Mouse (Mus musculus): ENCODE measurements at regions not wholly inside any gene's neighbourhood (a gene's known extent, or its start where the extent isn't known, plus 50 kb on each side); places are given as distances from the start of the nearest gene placed in this dataset.
A peak's percentile ranks its signal among the peaks of the same experiment; 100 is the strongest.

- no peak overlapping the region for H3K4me3 ChIP-seq (ENCODE audit: low read depth, low read length)
- 56% methylated on average over 3 of the region's 3 CpGs for WGBS
- no peak for ATAC-seq (ENCODE audit: insufficient read depth)
- peak; percentile 5; the same call in 1 of the 2 replicates for TF ChIP-seq CTCF (IDR thresholded peaks at IDR 0.05; ENCODE audit: low read depth)
- no peak overlapping the region for H3K27ac ChIP-seq (ENCODE audit: low read depth)
- no peaks in the 10 kb centered on the region for H3K9me3 ChIP-seq (ENCODE audit: low read depth, low read length)
- no peak overlapping the region for H3K4me2 ChIP-seq
- no peak overlapping the region for H3K9ac ChIP-seq
- H3K36me3 ChIP-seq (ENCODE audit: insufficient read depth), result no peaks in the 10 kb centered on the region
- peak; percentile 76 for DNase-seq
- H3K27me3 ChIP-seq (ENCODE audit: insufficient read depth, low read length), result no peaks in the 10 kb centered on the region
- no peaks in the 10 kb centered on the region for H3K4me1 ChIP-seq (ENCODE audit: insufficient read depth)
These were observed 397.6 kb upstream of the Kif2a start for GRCm38 (mm10) chr13:107419363-107420155.

GRCm38 (mm10) chr13:107410267-107410666 is 388.3 kb upstream of the Kif2a start:
- TF ChIP-seq CTCF (IDR thresholded peaks at IDR 0.05; ENCODE audit: low read depth), result no peak

DNA sequence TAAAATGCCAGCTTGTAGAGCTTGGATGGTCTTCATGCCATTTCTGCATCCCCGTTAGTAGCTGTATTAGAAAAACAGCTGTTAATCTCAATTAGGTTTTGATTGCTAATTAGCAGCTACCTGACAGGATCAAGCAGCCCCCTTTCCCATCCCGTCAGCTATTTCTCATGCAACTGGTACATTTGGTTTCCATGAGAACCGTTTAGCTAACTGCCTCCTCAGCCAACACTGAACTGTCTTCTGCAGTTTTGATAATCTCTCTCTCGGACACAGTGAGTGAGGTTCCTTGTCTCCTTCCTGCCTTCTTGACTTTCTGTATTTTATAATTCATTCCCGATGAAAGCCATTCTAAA is 385.7 kb upstream of the Kif2a start:
- 65% methylated on average over 5 of the region's 5 CpGs for WGBS
- ATAC-seq (ENCODE audit: insufficient read depth), result no peak

More at GRCm38 (mm10) chr13:107410267-107410666, 388.3 kb upstream of the Kif2a start:
- Histone ChIP-seq H3K27me3 (ENCODE audit: insufficient read depth, low read length) (no peaks in the 10 kb centered on the region), H3K9me3 (ENCODE audit: low read depth, low read length) (no peaks in the 10 kb centered on the region), H3K4me3 (ENCODE audit: low read depth, low read length) (no peak overlapping the region), H3K36me3 (ENCODE audit: insufficient read depth) (no peaks in the 10 kb centered on the region), H3K9ac (no peak overlapping the region), H3K27ac (ENCODE audit: low read depth) (no peak overlapping the region), H3K4me2 (no peak overlapping the region), H3K4me1 (ENCODE audit: insufficient read depth) (no peaks in the 10 kb centered on the region)
- ATAC-seq (ENCODE audit: insufficient read depth) (no peak), DNase-seq (no peak)

DNA sequence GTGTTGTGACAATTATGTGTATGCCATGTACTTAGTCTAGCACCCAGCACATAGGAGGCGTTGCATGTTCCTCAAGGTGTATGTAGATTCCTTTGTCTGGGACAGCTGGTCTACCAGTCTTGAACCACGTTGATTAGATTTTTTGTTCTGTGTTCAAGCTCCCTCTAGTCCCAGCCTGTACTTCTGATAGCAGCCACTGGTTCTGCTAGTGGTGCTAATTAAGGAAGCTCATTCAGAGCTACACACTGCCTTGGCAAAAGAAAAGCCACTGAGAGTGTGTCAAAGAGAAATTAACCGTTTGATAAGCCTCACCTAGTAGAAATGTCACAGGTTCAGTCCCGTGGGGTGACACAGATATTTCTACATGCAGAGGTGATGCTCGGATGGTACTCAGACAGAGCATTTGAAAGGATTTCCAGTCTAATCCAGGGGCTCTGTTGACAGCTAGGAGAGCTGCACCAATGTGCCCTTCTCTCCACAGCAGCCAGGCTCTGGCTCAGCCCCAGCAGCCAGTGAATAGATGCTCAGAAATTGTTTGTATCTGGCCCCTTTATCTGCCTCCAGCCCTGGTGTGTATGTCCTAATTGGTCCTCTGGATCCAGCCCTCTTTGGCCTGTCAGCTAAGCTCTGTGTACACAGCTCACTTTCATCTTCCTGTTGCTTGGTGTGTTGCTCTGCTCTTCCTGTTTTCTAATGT is 385.2 kb upstream of the Kif2a start:
- no peaks in the 10 kb centered on the region for H3K27me3 ChIP-seq (ENCODE audit: insufficient read depth, low read length)
- no peak overlapping the region for H3K9ac ChIP-seq
- ATAC-seq (ENCODE audit: insufficient read depth), result no peak
- WGBS, result 79% methylated on average over 5 of the region's 5 CpGs
- H3K4me2 ChIP-seq, result no peak overlapping the region
- no peak overlapping the region for H3K4me3 ChIP-seq (ENCODE audit: low read depth, low read length)
- H3K27ac ChIP-seq (ENCODE audit: low read depth), result no peak overlapping the region
- TF ChIP-seq CTCF (IDR thresholded peaks at IDR 0.05; ENCODE audit: low read depth), result no peak
- no peak for DNase-seq
- no peaks in the 10 kb centered on the region for H3K36me3 ChIP-seq (ENCODE audit: insufficient read depth)
- H3K9me3 ChIP-seq (ENCODE audit: low read depth, low read length), result no peaks in the 10 kb centered on the region
- H3K4me1 ChIP-seq (ENCODE audit: insufficient read depth), result no peaks in the 10 kb centered on the region

More for the DNA sequence above, 385.7 kb upstream of the Kif2a start:
- H3K4me2 ChIP-seq, result no peak overlapping the region
- no peak overlapping the region for H3K4me3 ChIP-seq (ENCODE audit: low read depth, low read length)
- no peaks in the 10 kb centered on the region for H3K36me3 ChIP-seq (ENCODE audit: insufficient read depth)
- H3K27ac ChIP-seq (ENCODE audit: low read depth), result no peak overlapping the region
- DNase-seq, result no peak
- no peaks in the 10 kb centered on the region for H3K9me3 ChIP-seq (ENCODE audit: low read depth, low read length)
- no peaks in the 10 kb centered on the region for H3K4me1 ChIP-seq (ENCODE audit: insufficient read depth)
- TF ChIP-seq CTCF (IDR thresholded peaks at IDR 0.05; ENCODE audit: low read depth), result no peak
- H3K27me3 ChIP-seq (ENCODE audit: insufficient read depth, low read length), result no peaks in the 10 kb centered on the region
- H3K9ac ChIP-seq, result no peak overlapping the region

DNA sequence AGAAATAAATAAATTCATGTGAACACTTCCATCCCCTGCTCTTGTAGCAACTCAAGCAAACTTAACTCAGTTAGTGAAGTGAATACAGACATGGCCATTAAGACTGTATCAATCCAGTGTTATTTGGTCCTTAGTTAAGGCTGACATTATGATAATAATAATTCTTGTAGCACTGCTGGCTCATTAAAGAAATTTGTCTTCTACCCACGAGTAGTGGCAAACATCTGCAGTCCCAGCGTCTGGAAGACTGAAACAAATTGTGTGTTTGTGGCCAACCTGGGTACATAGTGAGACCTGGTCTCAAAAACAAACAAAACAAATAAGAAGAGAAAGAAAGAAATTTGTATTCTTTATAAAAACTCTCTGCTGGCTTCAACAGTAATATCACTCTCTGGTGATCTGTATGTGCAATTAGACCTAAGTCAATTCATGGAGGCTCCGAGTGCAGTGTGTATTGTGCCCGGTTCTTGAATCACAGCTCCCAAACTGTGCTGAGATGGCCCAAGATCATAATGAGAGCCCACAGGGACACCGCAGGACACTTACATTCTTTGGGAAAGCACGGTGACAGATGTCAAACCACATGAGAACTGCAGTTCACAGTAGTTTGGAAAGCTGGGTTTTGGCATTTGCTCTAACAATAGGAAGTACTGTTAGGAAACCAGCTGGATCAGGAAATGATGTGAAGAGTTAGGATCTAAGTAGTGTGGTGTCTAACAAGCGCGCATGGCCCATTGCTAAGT is 376.9 kb upstream of the Kif2a start:
- Histone ChIP-seq H3K36me3 (ENCODE audit: insufficient read depth) (no peaks in the 10 kb centered on the region), H3K27ac (ENCODE audit: low read depth) (no peak overlapping the region), H3K4me3 (ENCODE audit: low read depth, low read length) (no peak overlapping the region), H3K4me2 (no peak overlapping the region), H3K4me1 (ENCODE audit: insufficient read depth) (no peaks in the 10 kb centered on the region), H3K27me3 (ENCODE audit: insufficient read depth, low read length) (no peaks in the 10 kb centered on the region), H3K9ac (no peak overlapping the region), H3K9me3 (ENCODE audit: low read depth, low read length) (no peaks in the 10 kb centered on the region)
- 69% methylated on average over 8 of the region's 8 CpGs for WGBS
- no peak for TF ChIP-seq CTCF (IDR thresholded peaks at IDR 0.05; ENCODE audit: low read depth)
- no peak for DNase-seq
- ATAC-seq (ENCODE audit: insufficient read depth), result no peak

- no peaks in the 10 kb centered on the region for H3K4me1 ChIP-seq (ENCODE audit: insufficient read depth)
- H3K27me3 ChIP-seq (ENCODE audit: insufficient read depth, low read length), result no peaks in the 10 kb centered on the region
- H3K27ac ChIP-seq (ENCODE audit: low read depth), result no peak overlapping the region
- no peak overlapping the region for H3K4me2 ChIP-seq
- H3K9ac ChIP-seq, result no peak overlapping the region
- ATAC-seq (ENCODE audit: insufficient read depth) (no peak), DNase-seq (no peak)
- no peak overlapping the region for H3K4me3 ChIP-seq (ENCODE audit: low read depth, low read length)
- H3K9me3 ChIP-seq (ENCODE audit: low read depth, low read length), result no peaks in the 10 kb centered on the region
- WGBS, result 77% methylated on average over 2 of the region's 2 CpGs
- no peaks in the 10 kb centered on the region for H3K36me3 ChIP-seq (ENCODE audit: insufficient read depth)
- no peak for TF ChIP-seq CTCF (IDR thresholded peaks at IDR 0.05; ENCODE audit: low read depth)
These were observed 374.1 kb upstream of the Kif2a start for GRCm38 (mm10) chr13:107396036-107396435.

DNA sequence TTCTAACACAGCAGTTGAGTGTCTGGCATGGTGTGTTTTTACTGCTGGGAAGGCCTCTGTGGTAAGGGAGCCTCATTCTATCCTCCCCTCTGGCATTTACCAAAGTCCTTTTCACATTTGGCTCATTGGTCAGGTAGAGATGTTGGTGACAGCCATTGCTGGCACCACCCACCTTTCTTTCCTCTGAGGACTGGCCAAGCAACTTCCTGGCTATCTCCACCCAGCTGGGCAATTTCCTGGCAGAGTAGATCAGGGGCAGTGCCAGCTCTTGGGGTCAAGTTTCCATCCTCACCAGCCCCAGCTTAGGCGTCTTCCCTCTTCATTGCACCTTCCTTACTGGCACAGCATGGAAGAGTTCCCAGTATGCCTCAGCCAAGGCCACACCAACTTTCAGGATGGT is 372.5 kb upstream of the Kif2a start:
- Histone ChIP-seq H3K4me2 (no peak overlapping the region), H3K4me1 (ENCODE audit: insufficient read depth) (no peaks in the 10 kb centered on the region), H3K9me3 (ENCODE audit: low read depth, low read length) (no peaks in the 10 kb centered on the region), H3K27me3 (ENCODE audit: insufficient read depth, low read length) (no peaks in the 10 kb centered on the region), H3K4me3 (ENCODE audit: low read depth, low read length) (no peak overlapping the region), H3K27ac (ENCODE audit: low read depth) (no peak overlapping the region), H3K9ac (no peak overlapping the region), H3K36me3 (ENCODE audit: insufficient read depth) (no peaks in the 10 kb centered on the region)
- ATAC-seq (ENCODE audit: insufficient read depth) (no peak), DNase-seq (no peak)
- no peak for TF ChIP-seq CTCF (IDR thresholded peaks at IDR 0.05; ENCODE audit: low read depth)
- WGBS, result 59% methylated on average over 1 of the region's 1 CpGs

Measured in lung, embryonic 14.5 days (tissue).